Mouse (Mus musculus) lung, embryonic 16.5 days (tissue): ENCODE measurements around the gene Fgd2. TPM values are rescaled to one million over a fixed set of nuclear protein-coding genes. Genes with fewer than 3 reads are reported as not detected.

ENCODE experiments used
- ATAC-seq: fragments of 200-750 bp; cut with Nextera tagmentation; 2 replicates; pipeline ENCODE4 v1.8.0; 2017; ENCODE audit warnings: low read depth, mild to moderate bottlenecking, moderate library complexity
- H3K27ac ChIP-seq: fragments of 300-500 bp; sonication (generic); 2 replicates; pipeline ENCODE4 v1.5.1; 2014; ENCODE audit warnings: mild to moderate bottlenecking, control low read depth, low read length
- H3K27me3 ChIP-seq: fragments of 300-500 bp; sonication (generic); 2 replicates; pipeline ENCODE4 v1.6.1; 2014; ENCODE audit warnings: low read depth, low read length, mixed read lengths; ENCODE audit not compliant: control insufficient read depth, insufficient read depth
- H3K36me3 ChIP-seq: fragments of 300-500 bp; sonication (generic); 2 replicates; pipeline ENCODE4 v1.6.1; 2014; ENCODE audit warnings: low read length; ENCODE audit not compliant: control insufficient read depth, insufficient read depth
- H3K4me1 ChIP-seq: fragments of 300-500 bp; sonication (generic); replicated peaks from 2 replicates; pipeline ENCODE4 v1.6.1; 2014; ENCODE audit warnings: low read length, mixed read lengths; ENCODE audit not compliant: control insufficient read depth, insufficient read depth
- H3K4me2 ChIP-seq: fragments of 300-500 bp; sonication (generic); 2 replicates; pipeline ENCODE4 v1.6.1; 2014; ENCODE audit warnings: low read depth, low read length, control low read depth
- H3K4me3 ChIP-seq: fragments of 300-500 bp; sonication (generic); 2 replicates; pipeline ENCODE4 v1.5.1; 2014; ENCODE audit warnings: mild to moderate bottlenecking, low read length, control low read depth
- H3K9ac ChIP-seq: fragments of 300-500 bp; sonication (generic); 2 replicates; pipeline ENCODE4 v1.6.1; 2014; ENCODE audit warnings: low read length, control low read depth
- H3K9me3 ChIP-seq: fragments of 300-500 bp; sonication (generic); 2 replicates; pipeline ENCODE4 v1.6.1; 2016; ENCODE audit warnings: low read length; ENCODE audit not compliant: control insufficient read depth
- WGBS: fragments of 180-500 bp; shearing (Covaris S2); extraction: QIAGEN DNeasy Blood & Tissue Kit; methylation state at CpG from one replicate; pipeline ENCODE4 v1.1.7; 2014; 5-methylcytosine and 5-hydroxymethylcytosine counted together
- polyA plus RNA-seq: library from polyadenylated mRNA; unstranded; fragments of >200 nt; fragmentation: Nextera tagmentation; extraction: Ambion mirVana; gene quantifications from 2 replicates; pipeline ENCODE4 v1.2.1, GENCODE M21; 2015

Gene Fgd2
- polyA plus RNA-seq, 1 experiment from 2014 or later: 21.7 TPM

- Histone ChIP-seq H3K9ac (no peak overlapping the region), H3K36me3 (no peaks in the 10 kb centered on the region), H3K9me3 (no peaks in the 10 kb centered on the region), H3K27ac (no peak overlapping the region), H3K4me1 (peaks cover 16% of the 10 kb centered on the region), H3K4me2 (no peak overlapping the region), H3K4me3 (no peak overlapping the region), H3K27me3 (no peaks in the 10 kb centered on the region)
- WGBS: 55% methylated on average over 14 of the region's 14 CpGs
- no peak for ATAC-seq
Measured at GRCm38 (mm10) chr17:29399241-29399910, 38.7 kb downstream of the Fgd2 start.

GRCm38 (mm10) chr17:29400044-29400443, 39.3 kb downstream of the Fgd2 start:
- H3K27ac ChIP-seq: no peak overlapping the region
- 66% methylated on average over 5 of the region's 5 CpGs for WGBS

GRCm38 (mm10) chr17:29401741-29402268, 41.1 kb downstream of the Fgd2 start:
- Histone ChIP-seq H3K4me3 (no peak overlapping the region), H3K9me3 (no peaks in the 10 kb centered on the region), H3K36me3 (no peaks in the 10 kb centered on the region), H3K4me2 (no peak overlapping the region), H3K9ac (no peak overlapping the region), H3K4me1 (peaks cover 16% of the 10 kb centered on the region), H3K27me3 (no peaks in the 10 kb centered on the region), H3K27ac (no peak overlapping the region)
- no peak for ATAC-seq
- WGBS: 69% methylated on average over 15 of the region's 15 CpGs

More at GRCm38 (mm10) chr17:29400044-29400443, 39.3 kb downstream of the Fgd2 start:
- no peaks in the 10 kb centered on the region for H3K27me3 ChIP-seq
- H3K9ac ChIP-seq: no peak overlapping the region
- no peaks in the 10 kb centered on the region for H3K36me3 ChIP-seq
- no peak for ATAC-seq
- no peak overlapping the region for H3K4me2 ChIP-seq
- H3K4me1 ChIP-seq: peaks cover 16% of the 10 kb centered on the region
- H3K9me3 ChIP-seq: no peaks in the 10 kb centered on the region
- no peak overlapping the region for H3K4me3 ChIP-seq

- H3K4me3 ChIP-seq: no peak overlapping the region
- H3K4me2 ChIP-seq: no peak overlapping the region
- no peaks in the 10 kb centered on the region for H3K9me3 ChIP-seq
- no peak overlapping the region for H3K27ac ChIP-seq
- 59% methylated on average over 1 of the region's 1 CpGs for WGBS
- ATAC-seq: no peak
- H3K36me3 ChIP-seq: no peaks in the 10 kb centered on the region
- H3K9ac ChIP-seq: no peak overlapping the region
- no peaks in the 10 kb centered on the region for H3K27me3 ChIP-seq
- peaks cover 4% of the 10 kb centered on the region for H3K4me1 ChIP-seq
Measured at GRCm38 (mm10) chr17:29403179-29403578, 42.5 kb downstream of the Fgd2 start.

GRCm38 (mm10) chr17:29405501-29405900, 44.8 kb downstream of the Fgd2 start:
- no peak for ATAC-seq
- WGBS: 46% methylated on average over 13 of the region's 13 CpGs
- no peak overlapping the region for H3K4me2 ChIP-seq

GRCm38 (mm10) chr17:29406077-29406476, 45.4 kb downstream of the Fgd2 start:
- no peaks in the 10 kb centered on the region for H3K27me3 ChIP-seq
- no peaks in the 10 kb centered on the region for H3K4me1 ChIP-seq
- no peak overlapping the region for H3K4me2 ChIP-seq
- ATAC-seq: no peak
- no peak overlapping the region for H3K27ac ChIP-seq
- H3K36me3 ChIP-seq: no peaks in the 10 kb centered on the region
- no peaks in the 10 kb centered on the region for H3K9me3 ChIP-seq
- WGBS: 65% methylated on average over 6 of the region's 6 CpGs
- no peak overlapping the region for H3K9ac ChIP-seq
- H3K4me3 ChIP-seq: no peak overlapping the region

More at GRCm38 (mm10) chr17:29405501-29405900, 44.8 kb downstream of the Fgd2 start:
- Histone ChIP-seq H3K27ac (no peak overlapping the region), H3K4me1 (no peaks in the 10 kb centered on the region), H3K9ac (no peak overlapping the region), H3K4me3 (no peak overlapping the region), H3K9me3 (no peaks in the 10 kb centered on the region), H3K36me3 (no peaks in the 10 kb centered on the region), H3K27me3 (no peaks in the 10 kb centered on the region)

GRCm38 (mm10) chr17:29407405-29407804, 46.7 kb downstream of the Fgd2 start:
- 69% methylated on average over 5 of the region's 5 CpGs for WGBS
- no peak for ATAC-seq
- H3K9me3 ChIP-seq: no peaks in the 10 kb centered on the region
- H3K4me3 ChIP-seq: no peak overlapping the region
- no peak overlapping the region for H3K4me2 ChIP-seq
- no peak overlapping the region for H3K27ac ChIP-seq
- H3K9ac ChIP-seq: no peak overlapping the region
- H3K4me1 ChIP-seq: no peaks in the 10 kb centered on the region
- H3K27me3 ChIP-seq: no peaks in the 10 kb centered on the region
- H3K36me3 ChIP-seq: no peaks in the 10 kb centered on the region

- H3K4me1 ChIP-seq: no peaks in the 10 kb centered on the region
- 93% methylated on average over 13 of the region's 13 CpGs for WGBS
- no peak overlapping the region for H3K4me3 ChIP-seq
- no peaks in the 10 kb centered on the region for H3K9me3 ChIP-seq
- no peak overlapping the region for H3K4me2 ChIP-seq
- ATAC-seq: no peak
- no peaks in the 10 kb centered on the region for H3K36me3 ChIP-seq
- H3K9ac ChIP-seq: no peak overlapping the region
- H3K27me3 ChIP-seq: no peaks in the 10 kb centered on the region
- no peak overlapping the region for H3K27ac ChIP-seq
Measured at GRCm38 (mm10) chr17:29408364-29408763, 47.6 kb downstream of the Fgd2 start.

- 79% methylated on average over 5 of the region's 5 CpGs for WGBS
- H3K9ac ChIP-seq: no peak overlapping the region
- no peak for ATAC-seq
Measured at GRCm38 (mm10) chr17:29409800-29410343, 49.2 kb downstream of the Fgd2 start.

More at GRCm38 (mm10) chr17:29409800-29410343, 49.2 kb downstream of the Fgd2 start:
- no peaks in the 10 kb centered on the region for H3K4me1 ChIP-seq
- H3K36me3 ChIP-seq: no peaks in the 10 kb centered on the region
- no peak overlapping the region for H3K4me3 ChIP-seq
- no peak overlapping the region for H3K4me2 ChIP-seq
- no peak overlapping the region for H3K27ac ChIP-seq
- no peaks in the 10 kb centered on the region for H3K9me3 ChIP-seq
- no peaks in the 10 kb centered on the region for H3K27me3 ChIP-seq
